Mouse (Mus musculus) right cerebral cortex, postnatal 4 days (tissue): ENCODE data around the gene Fbxo7.

Source experiments
- DNase-seq: peaks from one replicate; pipeline ENCODE4 v3.0.0-alpha.2; 2022

Gene Fbxo7

GRCm38 (mm10) chr10:86044066-86044465 lies 22.3 kb downstream of the Fbxo7 start:
- DNase-seq: no peak

GRCm38 (mm10) chr10:86046371-86046770 lies 24.6 kb downstream of the Fbxo7 start:
- no peak for DNase-seq

- DNase-seq: no peak
Measured at GRCm38 (mm10) chr10:86047786-86048185, 26.0 kb downstream of the Fbxo7 start.

- DNase-seq: no peak
Measured at GRCm38 (mm10) chr10:86050522-86050921, 28.8 kb downstream of the Fbxo7 start.

GRCm38 (mm10) chr10:86052818-86053522 lies 31.2 kb downstream of the Fbxo7 start:
- no peak for DNase-seq

- no peak for DNase-seq
Measured at GRCm38 (mm10) chr10:86056297-86056903, 34.6 kb downstream of the Fbxo7 start.

- no peak for DNase-seq
Measured at GRCm38 (mm10) chr10:86057286-86057685, 35.5 kb downstream of the Fbxo7 start.

GRCm38 (mm10) chr10:86057712-86058111 lies 35.9 kb downstream of the Fbxo7 start:
- no peak for DNase-seq

- no peak for DNase-seq
Measured at GRCm38 (mm10) chr10:86060267-86060666, 38.5 kb downstream of the Fbxo7 start.

GRCm38 (mm10) chr10:86062261-86063017 lies 40.7 kb downstream of the Fbxo7 start:
- DNase-seq: no peak

GRCm38 (mm10) chr10:86063018-86063384 lies 41.2 kb downstream of the Fbxo7 start:
- DNase-seq: no peak

GRCm38 (mm10) chr10:86064937-86065336 lies 43.2 kb downstream of the Fbxo7 start:
- peak; percentile 53 for DNase-seq

- no peak for DNase-seq
Measured at GRCm38 (mm10) chr10:86065661-86066060, 43.9 kb downstream of the Fbxo7 start.

GRCm38 (mm10) chr10:86066651-86067050 lies 44.9 kb downstream of the Fbxo7 start:
- no peak for DNase-seq

- DNase-seq: no peak
Measured at GRCm38 (mm10) chr10:86067911-86068310, 46.1 kb downstream of the Fbxo7 start.

GRCm38 (mm10) chr10:86069341-86069740 lies 47.6 kb downstream of the Fbxo7 start:
- DNase-seq: no peak

- DNase-seq: no peak
Measured at GRCm38 (mm10) chr10:86070751-86071150, 49.0 kb downstream of the Fbxo7 start.

GRCm38 (mm10) chr10:86074134-86074533 lies 52.4 kb downstream of the Fbxo7 start:
- no peak for DNase-seq

GRCm38 (mm10) chr10:86074971-86075711 lies 53.4 kb downstream of the Fbxo7 start:
- DNase-seq: no peak

- DNase-seq: no peak
Measured at GRCm38 (mm10) chr10:86077272-86077671, 55.5 kb downstream of the Fbxo7 start.

GRCm38 (mm10) chr10:86078761-86079160 lies 57.0 kb downstream of the Fbxo7 start:
- DNase-seq: no peak

- no peak for DNase-seq
Measured at GRCm38 (mm10) chr10:86079921-86080320, 58.1 kb downstream of the Fbxo7 start.

GRCm38 (mm10) chr10:86091919-86092318 lies 70.1 kb downstream of the Fbxo7 start:
- DNase-seq: peak; percentile 27
